Mouse (Mus musculus): ENCODE measurements around the gene Rbx1. TPM values are rescaled to one million over a fixed set of nuclear protein-coding genes. Genes with fewer than 3 reads are reported as not detected.

Rbx1 gene
- polyA plus RNA-seq, 1 experiment from 2014 or later: 424 TPM

GRCm38 (mm10) chr15:81522036-81522751 is 56.1 kb downstream of the Rbx1 start:
- peak; percentile 48 for ATAC-seq (ENCODE audit: insufficient number of reproducible peaks, low FRiP score)
- WGBS: 0% methylated on average over 38 of the region's 38 CpGs
- Histone ChIP-seq H3K9me3 (replicated peaks) (no peaks in the 10 kb centered on the region), H3K36me3 (no peaks in the 10 kb centered on the region), H3K9ac (peak overlapping the region; percentile 78), H3K4me1 (replicated peaks) (peaks cover 10% of the 10 kb centered on the region; the same call in 1 of the 2 replicates), H3K27ac (ENCODE audit: poor library complexity, severe bottlenecking) (peak overlapping the region; percentile 97), H3K27me3 (replicated peaks) (no peaks in the 10 kb centered on the region), H3K4me3 (peak overlapping the region; percentile 60), H3K4me2 (peak overlapping the region; percentile 81)

GRCm38 (mm10) chr15:81522761-81523168 is 56.7 kb downstream of the Rbx1 start:
- Histone ChIP-seq H3K4me2 (peak overlapping the region; percentile 81), H3K9ac (peak overlapping the region; percentile 78), H3K36me3 (no peaks in the 10 kb centered on the region), H3K27ac (ENCODE audit: poor library complexity, severe bottlenecking) (peak overlapping the region; percentile 97), H3K27me3 (replicated peaks) (no peaks in the 10 kb centered on the region), H3K9me3 (replicated peaks) (no peaks in the 10 kb centered on the region), H3K4me3 (peak overlapping the region; percentile 60), H3K4me1 (replicated peaks) (peaks cover 10% of the 10 kb centered on the region; the same call in 1 of the 2 replicates)
- under 1% methylated on average over 16 of the region's 16 CpGs for whole genome bisulfite sequencing
- ATAC-seq (ENCODE audit: insufficient number of reproducible peaks, low FRiP score): peak; percentile 88

- H3K36me3 ChIP-seq: no peaks in the 10 kb centered on the region
- H3K27me3 ChIP-seq (replicated peaks): no peaks in the 10 kb centered on the region; the same call in 1 of the 2 replicates
- peak overlapping the region; percentile 81 for H3K4me2 ChIP-seq
- peak overlapping the region; percentile 60 for H3K4me3 ChIP-seq
- ATAC-seq (ENCODE audit: insufficient number of reproducible peaks, low FRiP score): peak; percentile 96
- H3K9me3 ChIP-seq (replicated peaks): no peaks in the 10 kb centered on the region
- peaks cover 10% of the 10 kb centered on the region; the same call in 1 of the 2 replicates for H3K4me1 ChIP-seq (replicated peaks)
- under 1% methylated on average over 41 of the region's 41 CpGs for WGBS
- H3K27ac ChIP-seq (ENCODE audit: poor library complexity, severe bottlenecking): peak overlapping the region; percentile 97
- H3K9ac ChIP-seq: peak overlapping the region; percentile 78
Measured at GRCm38 (mm10) chr15:81523169-81523871, 57.2 kb downstream of the Rbx1 start.

GRCm38 (mm10) chr15:81523901-81524300 is 57.8 kb downstream of the Rbx1 start:
- WGBS: under 1% methylated on average over 12 of the region's 12 CpGs
- Histone ChIP-seq H3K4me3 (peak overlapping the region; percentile 60), H3K4me1 (replicated peaks) (peaks cover 10% of the 10 kb centered on the region; the same call in 1 of the 2 replicates), H3K9me3 (replicated peaks) (no peaks in the 10 kb centered on the region), H3K9ac (peak overlapping the region; percentile 78), H3K36me3 (no peaks in the 10 kb centered on the region), H3K27me3 (replicated peaks) (no peaks in the 10 kb centered on the region; the same call in 1 of the 2 replicates), H3K27ac (ENCODE audit: poor library complexity, severe bottlenecking) (peak overlapping the region; percentile 97), H3K4me2 (peak overlapping the region; percentile 81)
- ATAC-seq (ENCODE audit: insufficient number of reproducible peaks, low FRiP score): no peak

Other genes with a start within 250 kb of the Rbx1 start
- gene Mchr1, start 230.8 kb upstream of the Rbx1 start, polyA plus RNA-seq (2016; fragmentation: Nextera tagmentation; extraction: Ambion mirVana): not detected in 2 replicates
- 54.1 and 58.4 TPM in 2 replicates for gene Slc25a17, start 105.5 kb upstream of the Rbx1 start, polyA plus RNA-seq (2016; fragmentation: Nextera tagmentation; extraction: Ambion mirVana)
- 150 TPM in 2 replicates for gene St13, start 66.2 kb upstream of the Rbx1 start, polyA plus RNA-seq (2016; fragmentation: Nextera tagmentation; extraction: Ambion mirVana)
- 10.4 and 11.3 TPM in 2 replicates for gene Xpnpep3, start 66.2 kb upstream of the Rbx1 start, polyA plus RNA-seq (2016; fragmentation: Nextera tagmentation; extraction: Ambion mirVana)
- 1.1 TPM in 2 replicates for gene Dnajb7, start 58.0 kb upstream of the Rbx1 start, polyA plus RNA-seq (2016; fragmentation: Nextera tagmentation; extraction: Ambion mirVana)
- 16.1 and 17.3 TPM in 2 replicates for gene Ep300, start 119.1 kb downstream of the Rbx1 start, polyA plus RNA-seq (2016; fragmentation: Nextera tagmentation; extraction: Ambion mirVana)
- 19.4 and 20.3 TPM in 2 replicates for gene L3mbtl2, start 197.6 kb downstream of the Rbx1 start, polyA plus RNA-seq (2016; fragmentation: Nextera tagmentation; extraction: Ambion mirVana)
- gene Chadl, start 231.0 kb downstream of the Rbx1 start, polyA plus RNA-seq (2016; fragmentation: Nextera tagmentation; extraction: Ambion mirVana): 0.75 and 0.82 TPM in 2 replicates

Data from heart, embryonic 12.5 days (tissue).